In the genomic region with DNA sequence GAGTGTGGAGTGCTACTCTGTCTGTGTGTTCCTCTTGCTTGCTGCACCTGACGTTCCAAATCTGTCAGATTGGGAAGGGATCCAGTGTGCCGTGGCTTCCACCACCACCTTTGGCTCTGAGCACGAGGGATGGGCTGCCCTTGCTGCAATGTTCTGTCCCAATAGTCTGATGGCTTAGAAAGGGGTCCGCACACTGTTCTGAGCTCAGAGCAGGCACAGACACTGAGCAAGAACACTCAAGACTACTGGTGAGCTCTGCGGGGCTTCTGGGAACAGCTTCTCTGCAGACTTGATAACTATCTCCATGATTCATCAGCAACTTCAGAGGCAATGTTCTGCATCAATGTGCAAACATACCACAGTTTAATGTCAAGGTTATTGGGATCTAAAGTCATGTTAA, we compare ENCODE assay signal across 24 mouse cellular contexts.
"Had no signal": no experiment of that assay in that cellular context is flagged by ENCODE, and none has a peak within 500 bp of the region (broad histone marks: within the 10 kb centered on the region; RNA-seq: fewer than 3 reads in every experiment).

No protein-coding gene starts in this region.

- ATAC-seq: hindbrain, postnatal 0 days; intestine, embryonic 16.5 days; liver, embryonic 12.5 days had no signal

- H3K27me3 ChIP-seq: heart, embryonic 13.5 days; heart, embryonic 15.5 days; hindbrain, embryonic 13.5 days; hindbrain, embryonic 15.5 days; kidney, embryonic 15.5 days; limb, embryonic 13.5 days; limb, embryonic 15.5 days; liver, embryonic 12.5 days had no signal

- H3K4me2 ChIP-seq: heart, embryonic 11.5 days; heart, embryonic 13.5 days; heart, embryonic 15.5 days; hindbrain, embryonic 13.5 days; hindbrain, embryonic 15.5 days; kidney, embryonic 15.5 days; limb, embryonic 13.5 days; limb, embryonic 15.5 days; liver, embryonic 12.5 days had no signal

- DNase-seq: gastrocnemius, postnatal 14 days; gastrocnemius, postnatal 36 days; heart, adult 11 months; heart, adult 2 months; heart, postnatal 14 days; heart, postnatal 36 days; kidney, adult 11 months; kidney, postnatal 14 days; layer of hippocampus, adult 9-11 months; layer of hippocampus, postnatal 36 days; left cerebral cortex, postnatal 4 days had no signal

- H3K4me3 ChIP-seq: heart, adult 2 months; heart, embryonic 13.5 days; heart, embryonic 15.5 days; hindbrain, embryonic 13.5 days; hindbrain, embryonic 15.5 days; kidney, embryonic 15.5 days; limb, embryonic 13.5 days; limb, embryonic 15.5 days; liver, embryonic 12.5 days had no signal

- H3K27ac ChIP-seq: heart, adult 2 months; heart, embryonic 13.5 days; heart, embryonic 15.5 days; hindbrain, embryonic 13.5 days; hindbrain, embryonic 15.5 days; hindbrain, postnatal 0 days; kidney, embryonic 15.5 days; kidney, postnatal 0 days; limb, embryonic 13.5 days; limb, embryonic 15.5 days; liver, embryonic 12.5 days; liver, embryonic 14.5 days had no signal

- H3K9me3 ChIP-seq: heart, embryonic 13.5 days; heart, embryonic 15.5 days; hindbrain, embryonic 13.5 days; hindbrain, embryonic 15.5 days; kidney, embryonic 15.5 days; limb, embryonic 13.5 days; limb, embryonic 15.5 days; liver, embryonic 12.5 days had no signal

- H3K36me3 ChIP-seq: heart, embryonic 13.5 days; heart, embryonic 15.5 days; hindbrain, embryonic 13.5 days; hindbrain, embryonic 15.5 days; kidney, embryonic 15.5 days; limb, embryonic 13.5 days; limb, embryonic 15.5 days; liver, embryonic 12.5 days had no signal

- H3K9ac ChIP-seq: heart, embryonic 13.5 days; heart, embryonic 15.5 days; hindbrain, embryonic 13.5 days; hindbrain, embryonic 15.5 days; kidney, embryonic 15.5 days; limb, embryonic 13.5 days; limb, embryonic 15.5 days; liver, embryonic 12.5 days; liver, embryonic 14.5 days had no signal

- H3K4me1 ChIP-seq: heart, embryonic 13.5 days; heart, embryonic 15.5 days; hindbrain, embryonic 13.5 days; hindbrain, embryonic 15.5 days; kidney, embryonic 15.5 days; limb, embryonic 13.5 days; limb, embryonic 15.5 days; liver, embryonic 12.5 days had no signal
